Mouse (Mus musculus): Measurements from ENCODE around the gene 4932414N04Rik. TPM values are rescaled to one million over a fixed set of nuclear protein-coding genes. Genes with fewer than 3 reads are reported as not detected.

Gene 4932414N04Rik
- polyA plus RNA-seq, 1 experiment from 2014 or later = not detected

DNA sequence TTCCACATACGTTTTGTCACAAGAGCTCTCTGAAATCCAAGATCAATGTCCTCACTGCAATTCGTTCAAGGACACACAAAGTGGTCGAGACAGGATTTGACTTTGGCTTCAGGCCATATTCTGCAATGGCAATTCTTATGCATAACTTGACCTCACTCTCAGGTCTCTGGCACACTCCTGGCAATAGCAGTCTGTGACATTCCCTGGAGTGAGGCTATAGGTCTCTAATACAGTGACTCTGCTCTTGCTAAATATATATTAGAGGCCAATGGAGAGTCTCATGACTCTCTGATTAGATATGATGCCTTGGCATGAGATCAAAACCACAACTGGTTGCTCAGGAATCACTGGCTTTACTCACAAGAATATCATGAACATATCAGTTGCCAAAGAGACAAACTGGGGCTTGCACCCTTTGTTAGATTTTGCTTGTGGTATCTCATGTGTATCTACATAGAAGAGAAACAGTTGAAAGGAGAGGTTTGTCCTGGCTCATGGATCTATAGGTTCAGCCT lies 130.9 kb downstream of the 4932414N04Rik start:
- Histone ChIP-seq H3K36me3 (no peaks in the 10 kb centered on the region), H3K9me3 (replicated peaks) (no peaks in the 10 kb centered on the region), H3K4me2 (no peak overlapping the region), H3K9ac (no peak overlapping the region), H3K4me3 (no peak overlapping the region), H3K4me1 (0 out of 2 replicates have a peak, but pooled peaks cover 7% of the 10 kb centered on the region), H3K27ac (no peak overlapping the region), H3K27me3 (replicated peaks) (no peaks in the 10 kb centered on the region)
- 49% methylated on average over 3 of the region's 3 CpGs for WGBS (ENCODE audit: insufficient replicate concordance)
- ATAC-seq = no peak

DNA sequence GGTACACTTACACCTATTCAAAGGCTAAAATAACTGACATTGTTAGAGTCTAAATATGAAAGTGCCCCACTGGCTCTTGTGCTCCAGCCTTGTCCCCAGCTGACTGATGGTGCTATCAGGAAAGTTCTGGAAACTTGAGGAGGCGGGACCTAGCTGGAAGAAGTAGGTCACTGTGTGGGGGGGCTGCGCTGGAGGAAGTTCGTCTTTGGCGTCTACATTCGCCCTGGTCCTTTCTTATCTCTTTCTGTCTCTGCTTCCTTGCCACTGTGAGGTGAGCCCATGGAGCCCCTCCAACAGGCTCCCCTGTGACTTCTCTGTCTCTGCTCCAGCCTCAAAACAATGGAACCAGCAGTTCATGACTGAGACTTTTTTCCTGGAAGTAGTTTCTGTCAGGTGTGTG lies 136.0 kb downstream of the 4932414N04Rik start:
- Histone ChIP-seq H3K36me3 (no peaks in the 10 kb centered on the region), H3K9ac (no peak overlapping the region), H3K4me1 (no peaks in the 10 kb centered on the region), H3K9me3 (replicated peaks) (no peaks in the 10 kb centered on the region), H3K27ac (no peak overlapping the region), H3K4me3 (no peak overlapping the region), H3K27me3 (replicated peaks) (no peaks in the 10 kb centered on the region), H3K4me2 (no peak overlapping the region)
- WGBS (ENCODE audit: insufficient replicate concordance) = 26% methylated on average over 5 of the region's 5 CpGs
- no peak for ATAC-seq

- no peak overlapping the region for H3K27ac ChIP-seq
- H3K4me1 ChIP-seq = no peaks in the 10 kb centered on the region
- no peak overlapping the region for H3K4me2 ChIP-seq
- no peaks in the 10 kb centered on the region for H3K9me3 ChIP-seq (replicated peaks)
- 32% methylated on average over 1 of the region's 1 CpGs for WGBS (ENCODE audit: insufficient replicate concordance)
- no peaks in the 10 kb centered on the region for H3K27me3 ChIP-seq (replicated peaks)
- no peaks in the 10 kb centered on the region for H3K36me3 ChIP-seq
- no peak overlapping the region for H3K9ac ChIP-seq
- ATAC-seq = no peak
- H3K4me3 ChIP-seq = no peak overlapping the region
Measured at GRCm38 (mm10) chr2:68793472-68793871, 137.2 kb downstream of the 4932414N04Rik start.

GRCm38 (mm10) chr2:68794181-68794580 lies 137.9 kb downstream of the 4932414N04Rik start:
- 82% methylated on average over 5 of the region's 5 CpGs for WGBS (ENCODE audit: insufficient replicate concordance)
- no peaks in the 10 kb centered on the region for H3K4me1 ChIP-seq
- H3K9ac ChIP-seq = no peak overlapping the region
- no peak for ATAC-seq
- no peaks in the 10 kb centered on the region for H3K36me3 ChIP-seq
- no peak overlapping the region for H3K27ac ChIP-seq
- no peak overlapping the region for H3K4me3 ChIP-seq
- H3K27me3 ChIP-seq (replicated peaks) = no peaks in the 10 kb centered on the region
- no peaks in the 10 kb centered on the region for H3K9me3 ChIP-seq (replicated peaks)
- no peak overlapping the region for H3K4me2 ChIP-seq

DNA sequence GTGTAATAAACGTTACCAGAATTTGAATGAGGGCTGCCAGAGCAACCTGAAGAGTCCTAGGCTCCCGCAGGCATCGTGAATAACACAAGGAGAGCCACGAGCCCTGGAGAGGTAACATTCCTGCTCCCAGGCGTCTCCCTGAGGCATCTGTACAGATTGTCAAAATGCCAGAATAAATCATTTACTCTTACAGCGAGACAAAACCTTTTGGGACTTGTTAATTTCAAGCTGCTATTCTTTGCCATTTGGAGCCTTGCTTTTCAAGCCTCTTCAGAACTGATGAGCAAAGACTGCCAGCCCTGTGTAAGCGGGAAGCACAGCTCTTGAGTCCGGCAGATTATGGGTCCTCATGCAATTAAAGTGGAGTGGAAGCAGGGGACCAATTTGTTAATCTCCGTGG lies 138.3 kb downstream of the 4932414N04Rik start:
- H3K27ac ChIP-seq = no peak overlapping the region
- H3K4me3 ChIP-seq = no peak overlapping the region
- no peaks in the 10 kb centered on the region for H3K9me3 ChIP-seq (replicated peaks)
- H3K4me1 ChIP-seq = no peaks in the 10 kb centered on the region
- no peaks in the 10 kb centered on the region for H3K36me3 ChIP-seq
- no peak overlapping the region for H3K9ac ChIP-seq
- 59% methylated on average over 9 of the region's 9 CpGs for WGBS (ENCODE audit: insufficient replicate concordance)
- no peak overlapping the region for H3K4me2 ChIP-seq
- ATAC-seq = no peak
- H3K27me3 ChIP-seq (replicated peaks) = no peaks in the 10 kb centered on the region

DNA sequence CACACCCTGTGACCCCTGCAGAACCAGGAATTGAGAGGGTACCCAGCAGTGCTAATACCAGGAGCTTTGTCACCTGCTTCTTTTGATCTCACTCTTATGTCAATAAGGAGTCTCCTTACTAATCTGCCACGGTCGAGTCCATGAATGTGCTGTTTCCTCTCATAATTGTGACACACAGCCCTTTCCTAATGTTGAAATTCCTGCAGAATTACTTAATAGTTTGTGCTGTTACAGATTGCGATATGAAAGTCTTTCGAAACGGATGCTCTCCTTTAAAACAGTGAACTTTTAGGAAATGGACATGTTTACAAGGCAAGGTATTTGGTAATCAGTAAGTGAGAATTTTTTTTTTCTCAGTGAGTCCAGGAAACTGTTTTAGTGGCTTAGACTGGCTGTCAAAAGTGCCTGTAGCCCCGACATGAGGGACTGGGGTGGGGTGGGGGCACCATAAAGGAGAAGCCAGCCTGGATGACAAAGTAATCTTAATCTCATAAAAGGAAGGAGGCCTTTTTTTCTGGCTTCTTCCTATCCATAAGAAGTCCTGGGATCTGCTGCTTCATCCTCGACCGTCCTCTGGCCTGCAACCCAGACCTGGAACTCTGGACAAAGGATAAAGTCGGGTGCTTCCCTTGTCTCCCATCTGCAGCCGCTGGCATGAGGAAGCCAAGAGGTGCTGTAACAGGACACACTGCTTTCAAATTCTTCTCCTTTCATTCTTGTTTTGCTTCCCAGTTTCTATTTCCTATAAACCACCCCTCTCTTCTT lies 139.9 kb downstream of the 4932414N04Rik start:
- no peaks in the 10 kb centered on the region for H3K9me3 ChIP-seq (replicated peaks)
- H3K9ac ChIP-seq = no peak overlapping the region
- no peak overlapping the region for H3K4me2 ChIP-seq
- no peak overlapping the region for H3K27ac ChIP-seq
- H3K4me3 ChIP-seq = no peak overlapping the region
- no peaks in the 10 kb centered on the region for H3K4me1 ChIP-seq
- ATAC-seq = no peak
- 56% methylated on average over 10 of the region's 10 CpGs for WGBS (ENCODE audit: insufficient replicate concordance)
- H3K27me3 ChIP-seq (replicated peaks) = no peaks in the 10 kb centered on the region
- H3K36me3 ChIP-seq = no peaks in the 10 kb centered on the region

DNA sequence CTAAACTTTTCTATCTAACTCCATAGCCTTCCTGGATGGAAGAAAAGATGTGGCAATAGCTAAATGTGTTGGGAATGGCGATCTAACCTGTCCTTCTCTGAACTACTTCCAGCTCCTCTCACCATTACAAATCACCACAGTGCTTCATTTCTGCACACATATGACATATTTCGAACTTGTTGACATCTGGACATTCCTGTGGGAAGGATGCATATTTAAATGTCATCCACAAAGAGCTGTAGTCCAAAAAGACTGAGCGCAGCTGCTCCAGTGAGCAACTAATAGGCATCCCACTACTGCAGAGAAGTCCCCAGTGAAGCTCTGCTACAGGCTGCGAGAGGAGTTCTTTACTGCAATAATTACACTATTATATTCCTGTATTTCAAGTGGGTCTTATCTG lies 140.8 kb downstream of the 4932414N04Rik start:
- 71% methylated on average over 4 of the region's 4 CpGs for WGBS (ENCODE audit: insufficient replicate concordance)
- no peaks in the 10 kb centered on the region for H3K9me3 ChIP-seq (replicated peaks)
- no peaks in the 10 kb centered on the region for H3K27me3 ChIP-seq (replicated peaks)
- no peak overlapping the region for H3K27ac ChIP-seq
- H3K4me3 ChIP-seq = no peak overlapping the region
- H3K4me1 ChIP-seq = no peaks in the 10 kb centered on the region
- H3K36me3 ChIP-seq = no peaks in the 10 kb centered on the region
- ATAC-seq = no peak
- no peak overlapping the region for H3K9ac ChIP-seq
- no peak overlapping the region for H3K4me2 ChIP-seq

Other genes starting within 250 kb of the 4932414N04Rik start
- gene Stk39, start 184.2 kb upstream of the 4932414N04Rik start, polyA plus RNA-seq (2016; fragmentation: Nextera tagmentation; extraction: Ambion mirVana) = 4.8 and 5.9 TPM in 2 replicates
- not detected in 2 replicates for gene 4933409G03Rik, start 74.1 kb upstream of the 4932414N04Rik start, polyA plus RNA-seq (2016; fragmentation: Nextera tagmentation; extraction: Ambion mirVana)
- 7.0 and 7.3 TPM in 2 replicates for gene Cers6, start 205.0 kb downstream of the 4932414N04Rik start, polyA plus RNA-seq (2016; fragmentation: Nextera tagmentation; extraction: Ambion mirVana)

All from liver, embryonic 12.5 days (tissue).